Mouse (Mus musculus) NIH3T3 (cell line): ENCODE data around the gene Gpr82.

Source experiments
- DNase-seq: peaks from one replicate; pipeline ENCODE4 v3.0.0-alpha.2; 2012; ENCODE audit warnings: low read depth

Gpr82 gene

DNA sequence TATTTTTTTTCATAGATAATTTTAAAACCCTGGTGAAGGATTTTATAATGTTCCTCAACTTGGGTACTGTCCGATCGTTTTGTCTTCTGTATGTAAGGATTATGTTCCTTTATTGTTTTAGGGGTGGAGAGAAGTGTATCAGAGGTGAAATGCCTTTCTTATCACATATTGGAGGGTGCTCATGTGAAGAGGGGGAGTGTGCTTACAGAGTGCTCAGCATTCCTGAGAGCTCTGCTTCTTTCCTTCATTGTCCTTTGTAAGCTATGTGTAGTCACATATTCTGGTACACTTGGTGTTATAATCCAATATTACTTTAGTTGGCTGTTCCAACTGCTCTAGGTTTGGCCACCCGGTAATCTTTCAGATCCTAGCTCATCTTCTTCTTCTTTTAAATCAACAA lies 39.5 kb downstream of the Gpr82 start:
- no peak for DNase-seq

DNA sequence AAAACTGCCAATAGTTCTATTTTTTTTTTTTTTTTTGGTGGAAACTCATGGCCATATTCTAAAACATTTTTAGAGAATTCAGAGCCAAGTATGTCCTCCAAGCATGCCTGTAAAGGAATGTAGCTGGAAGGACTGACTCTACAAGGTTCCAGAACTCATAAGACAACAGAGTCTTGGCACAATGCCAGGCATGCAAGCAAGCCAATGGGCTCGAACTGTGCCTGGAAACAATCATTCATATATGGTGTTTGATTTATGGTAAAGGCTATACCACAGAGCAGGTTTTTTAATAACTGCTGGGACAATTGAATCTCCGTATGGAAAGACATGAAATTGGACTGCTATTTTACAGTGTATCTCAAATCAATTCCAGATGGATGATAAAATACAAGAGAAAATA lies 43.9 kb downstream of the Gpr82 start:
- peak; percentile 80 for DNase-seq

DNA sequence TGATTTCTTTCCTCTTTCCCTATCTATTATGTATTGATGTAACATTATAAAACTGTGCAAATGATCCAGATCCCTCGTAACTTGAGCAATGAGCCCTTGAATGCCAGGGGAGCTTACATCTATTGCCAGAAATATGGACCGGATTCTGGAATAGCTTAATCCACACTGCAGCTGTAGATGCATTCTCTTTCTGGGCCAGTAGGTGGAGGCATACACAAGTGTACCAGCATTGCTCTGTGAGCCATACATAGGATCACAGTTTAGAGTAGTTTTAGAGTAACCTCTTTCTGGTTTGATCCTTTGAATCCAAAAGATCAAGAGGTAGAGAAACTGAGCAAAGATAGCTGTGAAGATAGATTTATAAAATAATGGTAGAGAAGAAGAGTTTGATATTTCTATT lies 49.0 kb downstream of the Gpr82 start:
- peak; percentile 73 for DNase-seq
